Mouse (Mus musculus) liver, adult 10 weeks (tissue): ENCODE data around the gene Gm29866. TPM values are rescaled to one million over a fixed set of nuclear protein-coding genes. Genes with fewer than 3 reads are reported as not detected.

ENCODE experiments used
- polyA plus RNA-seq: library from polyadenylated mRNA; stranded (reverse); fragments of 350-450 nt; fragmentation: Illumina TruSeq; extraction: RNeasy Lipid Tissue Mini Kit (QIAGEN cat#74804); gene quantifications from one replicate; pipeline ENCODE4 v1.2.3, GENCODE M21; 2014; ENCODE audit warnings: low read depth, low replicate concordance

Gene Gm29866
- not detected for polyA plus RNA-seq

GRCm38 (mm10) chrY:20993557-20993956 is at the start of gene Gm29866:
Gene Gm29866 (minus strand): TSS chrY:20993657.

Other genes starting within 250 kb of the Gm29866 start
- not detected for gene Gm20909, start 170.9 kb upstream of the Gm29866 start, polyA plus RNA-seq
- not detected for gene Gm20865, start 247.9 kb upstream of the Gm29866 start, polyA plus RNA-seq